Mouse (Mus musculus) G1E (cell line): ENCODE measurements around the gene Bmpr1b.

Experiments
- CTCF ChIP-seq: IDR thresholded peaks from 2 replicates; pipeline ENCODE4 v1.5.1; 2012; ENCODE audit warnings: low read depth, low read length, inconsistent platforms, mixed read lengths
- GATA1 ChIP-seq: IDR thresholded peaks from 2 replicates; pipeline ENCODE4 v1.6.1; 2012; ENCODE audit warnings: borderline replicate concordance, low read length, inconsistent platforms, mixed read lengths
- POLR2AphosphoS5 ChIP-seq: IDR thresholded peaks from 2 replicates; pipeline ENCODE4 v1.6.1; 2012; ENCODE audit warnings: low read depth, low read length, inconsistent platforms; ENCODE audit not compliant: insufficient replicate concordance
- TAL1 ChIP-seq: conservative IDR thresholded peaks from 2 replicates; pipeline ENCODE4 v1.6.1; 2012; ENCODE audit warnings: low read depth, low read length, inconsistent platforms, mixed read lengths

DNA sequence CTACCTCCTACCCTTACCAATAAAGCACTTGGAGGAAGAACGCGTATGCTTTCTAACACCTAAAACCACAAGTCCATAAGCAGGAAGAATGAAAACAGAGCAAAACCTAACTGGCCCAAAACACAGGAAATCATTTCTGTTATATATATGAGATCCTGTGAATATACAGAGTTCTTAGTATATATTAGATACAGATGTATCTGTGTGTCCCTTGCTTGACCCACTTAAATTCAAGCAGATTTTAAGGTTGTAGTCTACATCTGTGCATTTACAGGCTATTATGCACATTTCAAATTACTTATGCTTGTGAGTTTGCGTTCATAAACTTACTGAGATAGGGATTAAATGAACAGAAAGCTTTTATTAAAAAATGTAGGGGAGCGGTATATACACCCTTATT is 271.5 kb downstream of the Bmpr1b start:
- TF ChIP-seq POLR2AphosphoS5, result no peak
- no peak for TF ChIP-seq CTCF
- no peak for TF ChIP-seq TAL1
- TF ChIP-seq GATA1, result no peak
